Mouse (Mus musculus): Measurements from ENCODE around the gene Klf3. TPM values are rescaled to one million over a fixed set of nuclear protein-coding genes. Genes with fewer than 3 reads are reported as not detected.

The Klf3 gene
- polyA plus RNA-seq, 1 experiment from 2014 or later, result 66.9 TPM

GRCm38 (mm10) chr5:64834213-64834612, 31.0 kb downstream of the Klf3 start:
- Histone ChIP-seq H3K27me3 (replicated peaks; ENCODE audit: control insufficient read depth, insufficient read depth, low read length) (no peaks in the 10 kb centered on the region), H3K9me3 (ENCODE audit: control insufficient read depth, low read length) (0 out of 2 replicates have a peak, but pooled peaks cover 2% of the 10 kb centered on the region), H3K27ac (ENCODE audit: low read depth, low read length) (no peak overlapping the region; the same call in none of the 2 replicates), H3K4me1 (replicated peaks; ENCODE audit: control insufficient read depth, insufficient read depth, low read length) (no peaks in the 10 kb centered on the region), H3K4me2 (no peak overlapping the region), H3K4me3 (ENCODE audit: low read depth, low read length) (no peak overlapping the region), H3K9ac (ENCODE audit: low read depth, low read length) (no peak overlapping the region), H3K36me3 (ENCODE audit: control insufficient read depth, insufficient read depth, low read length) (peaks cover 21% of the 10 kb centered on the region)
- no peak for ATAC-seq (replicated peaks; ENCODE audit: low FRiP score)
- WGBS, result 73% methylated on average over 1 of the region's 1 CpGs
- DNase-seq (ENCODE audit: low spot score), result no peak

DNA sequence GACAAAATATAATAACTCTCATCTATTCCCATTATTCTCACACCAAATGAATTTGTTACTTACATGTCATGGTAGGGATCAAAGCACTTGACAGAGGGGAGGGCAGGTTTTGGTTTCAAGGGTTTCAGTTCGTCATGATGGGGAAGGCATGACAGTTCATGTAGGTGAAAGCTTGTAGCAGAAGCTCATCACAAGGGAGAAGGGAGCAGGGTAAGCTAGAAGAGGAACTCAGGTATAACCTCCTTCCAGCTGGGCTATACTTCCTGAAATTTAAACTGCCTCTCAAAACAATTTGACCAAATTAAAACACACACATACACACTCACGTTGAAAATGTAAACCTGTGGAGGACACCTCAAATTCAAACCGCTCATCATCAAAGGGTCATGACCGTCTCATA, 32.1 kb downstream of the Klf3 start:
- 75% methylated on average over 4 of the region's 4 CpGs for WGBS
- Histone ChIP-seq H3K4me2 (no peak overlapping the region), H3K36me3 (ENCODE audit: control insufficient read depth, insufficient read depth, low read length) (peaks cover 12% of the 10 kb centered on the region), H3K4me1 (replicated peaks; ENCODE audit: control insufficient read depth, insufficient read depth, low read length) (no peaks in the 10 kb centered on the region), H3K9me3 (ENCODE audit: control insufficient read depth, low read length) (0 out of 2 replicates have a peak, but pooled peaks cover 2% of the 10 kb centered on the region), H3K9ac (ENCODE audit: low read depth, low read length) (no peak overlapping the region), H3K27ac (ENCODE audit: low read depth, low read length) (no peak overlapping the region), H3K27me3 (replicated peaks; ENCODE audit: control insufficient read depth, insufficient read depth, low read length) (no peaks in the 10 kb centered on the region), H3K4me3 (ENCODE audit: low read depth, low read length) (no peak overlapping the region)
- DNase-seq (ENCODE audit: low spot score), result no peak
- ATAC-seq (replicated peaks; ENCODE audit: low FRiP score), result no peak

DNA sequence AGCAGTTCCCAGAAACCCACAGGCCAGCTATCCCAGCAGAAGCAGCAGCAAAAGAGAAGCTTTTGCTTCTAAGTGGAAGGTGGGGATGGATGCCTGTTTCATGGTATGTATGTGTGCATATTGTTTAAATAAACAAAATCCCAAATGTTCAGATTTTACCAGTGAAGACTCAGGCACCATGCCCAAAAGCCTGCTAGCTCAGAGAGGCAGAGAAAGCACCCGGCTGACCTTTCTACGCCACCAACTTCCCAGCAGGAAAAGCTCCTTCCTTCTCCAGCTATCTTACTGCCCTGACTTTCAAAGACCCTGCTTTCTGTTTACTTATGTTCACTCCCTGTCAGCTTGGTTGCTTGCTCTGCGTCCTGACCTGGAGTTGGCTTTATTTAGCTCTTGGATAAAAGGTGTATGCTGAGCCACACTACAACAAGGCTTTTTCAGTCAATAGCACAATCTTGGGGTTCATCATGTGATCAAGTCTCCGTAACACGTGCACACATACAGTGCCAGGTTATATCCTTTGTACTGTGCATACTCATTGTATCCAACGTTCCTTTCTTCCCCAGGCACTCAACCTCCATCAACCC, 35.9 kb downstream of the Klf3 start:
- H3K36me3 ChIP-seq (ENCODE audit: control insufficient read depth, insufficient read depth, low read length), result no peaks in the 10 kb centered on the region
- H3K4me1 ChIP-seq (replicated peaks; ENCODE audit: control insufficient read depth, insufficient read depth, low read length), result no peaks in the 10 kb centered on the region
- H3K9me3 ChIP-seq (ENCODE audit: control insufficient read depth, low read length), result 0 out of 2 replicates have a peak, but pooled peaks cover 2% of the 10 kb centered on the region
- no peak for DNase-seq (ENCODE audit: low spot score)
- ATAC-seq (replicated peaks; ENCODE audit: low FRiP score), result no peak
- H3K27ac ChIP-seq (ENCODE audit: low read depth, low read length), result no peak overlapping the region
- H3K9ac ChIP-seq (ENCODE audit: low read depth, low read length), result no peak overlapping the region
- no peak overlapping the region for H3K4me3 ChIP-seq (ENCODE audit: low read depth, low read length)
- WGBS, result 63% methylated on average over 6 of the region's 6 CpGs
- no peaks in the 10 kb centered on the region for H3K27me3 ChIP-seq (replicated peaks; ENCODE audit: control insufficient read depth, insufficient read depth, low read length)
- H3K4me2 ChIP-seq, result no peak overlapping the region

GRCm38 (mm10) chr5:64840087-64840486, 36.9 kb downstream of the Klf3 start:
- 51% methylated on average over 1 of the region's 1 CpGs for WGBS
- H3K4me3 ChIP-seq (ENCODE audit: low read depth, low read length), result no peak overlapping the region
- no peak overlapping the region for H3K27ac ChIP-seq (ENCODE audit: low read depth, low read length)

GRCm38 (mm10) chr5:64844622-64845021, 41.4 kb downstream of the Klf3 start:
- Histone ChIP-seq H3K9ac (ENCODE audit: low read depth, low read length) (no peak overlapping the region), H3K27ac (ENCODE audit: low read depth, low read length) (no peak overlapping the region), H3K4me1 (replicated peaks; ENCODE audit: control insufficient read depth, insufficient read depth, low read length) (no peaks in the 10 kb centered on the region), H3K27me3 (replicated peaks; ENCODE audit: control insufficient read depth, insufficient read depth, low read length) (no peaks in the 10 kb centered on the region), H3K9me3 (ENCODE audit: control insufficient read depth, low read length) (no peaks in the 10 kb centered on the region), H3K4me3 (ENCODE audit: low read depth, low read length) (no peak overlapping the region), H3K36me3 (ENCODE audit: control insufficient read depth, insufficient read depth, low read length) (no peaks in the 10 kb centered on the region), H3K4me2 (no peak overlapping the region)
- 78% methylated on average over 3 of the region's 3 CpGs for WGBS
- ATAC-seq (replicated peaks; ENCODE audit: low FRiP score) (no peak), DNase-seq (ENCODE audit: low spot score) (no peak)

More at GRCm38 (mm10) chr5:64840087-64840486, 36.9 kb downstream of the Klf3 start:
- H3K9ac ChIP-seq (ENCODE audit: low read depth, low read length), result no peak overlapping the region
- no peaks in the 10 kb centered on the region for H3K36me3 ChIP-seq (ENCODE audit: control insufficient read depth, insufficient read depth, low read length)
- H3K4me1 ChIP-seq (replicated peaks; ENCODE audit: control insufficient read depth, insufficient read depth, low read length), result no peaks in the 10 kb centered on the region
- no peak overlapping the region for H3K4me2 ChIP-seq
- DNase-seq (ENCODE audit: low spot score), result no peak
- no peak for ATAC-seq (replicated peaks; ENCODE audit: low FRiP score)
- 0 out of 2 replicates have a peak, but pooled peaks cover 2% of the 10 kb centered on the region for H3K9me3 ChIP-seq (ENCODE audit: control insufficient read depth, low read length)
- no peaks in the 10 kb centered on the region for H3K27me3 ChIP-seq (replicated peaks; ENCODE audit: control insufficient read depth, insufficient read depth, low read length)

GRCm38 (mm10) chr5:64847305-64847704, 44.1 kb downstream of the Klf3 start:
- no peak overlapping the region for H3K4me2 ChIP-seq
- DNase-seq (ENCODE audit: low spot score) (no peak), ATAC-seq (replicated peaks; ENCODE audit: low FRiP score) (no peak)
- no peaks in the 10 kb centered on the region for H3K4me1 ChIP-seq (replicated peaks; ENCODE audit: control insufficient read depth, insufficient read depth, low read length)
- H3K27me3 ChIP-seq (replicated peaks; ENCODE audit: control insufficient read depth, insufficient read depth, low read length), result no peaks in the 10 kb centered on the region
- H3K4me3 ChIP-seq (ENCODE audit: low read depth, low read length), result no peak overlapping the region
- H3K27ac ChIP-seq (ENCODE audit: low read depth, low read length), result no peak overlapping the region
- no peak overlapping the region for H3K9ac ChIP-seq (ENCODE audit: low read depth, low read length)
- H3K36me3 ChIP-seq (ENCODE audit: control insufficient read depth, insufficient read depth, low read length), result no peaks in the 10 kb centered on the region
- WGBS, result 27% methylated on average over 2 of the region's 2 CpGs
- H3K9me3 ChIP-seq (ENCODE audit: control insufficient read depth, low read length), result no peaks in the 10 kb centered on the region

DNA sequence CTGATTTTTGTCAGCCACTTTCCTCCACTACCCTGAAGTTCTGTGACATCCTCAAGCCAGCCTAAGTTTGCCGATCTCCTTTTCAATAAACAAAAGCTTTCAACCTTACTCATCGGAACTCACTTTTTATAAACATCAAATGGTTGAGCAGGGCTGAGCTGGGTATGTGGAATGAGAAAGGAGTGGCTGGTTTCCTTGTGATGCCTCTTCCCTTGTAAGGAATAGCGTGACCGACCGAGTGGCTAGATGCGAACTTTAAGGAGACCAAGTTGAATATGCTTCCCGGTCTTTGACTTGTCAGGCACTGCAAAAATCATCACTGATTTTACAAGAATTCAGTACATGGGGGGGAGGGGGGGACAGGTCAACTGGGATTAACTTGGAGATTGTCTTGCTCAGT, 46.7 kb downstream of the Klf3 start:
- DNase-seq (ENCODE audit: low spot score) (no peak), ATAC-seq (replicated peaks; ENCODE audit: low FRiP score) (no peak)
- Histone ChIP-seq H3K4me1 (replicated peaks; ENCODE audit: control insufficient read depth, insufficient read depth, low read length) (no peaks in the 10 kb centered on the region), H3K9me3 (ENCODE audit: control insufficient read depth, low read length) (no peaks in the 10 kb centered on the region; the same call in 1 of the 2 replicates), H3K4me3 (ENCODE audit: low read depth, low read length) (no peak overlapping the region), H3K27ac (ENCODE audit: low read depth, low read length) (no peak overlapping the region), H3K27me3 (replicated peaks; ENCODE audit: control insufficient read depth, insufficient read depth, low read length) (no peaks in the 10 kb centered on the region), H3K9ac (ENCODE audit: low read depth, low read length) (no peak overlapping the region), H3K36me3 (ENCODE audit: control insufficient read depth, insufficient read depth, low read length) (no peaks in the 10 kb centered on the region), H3K4me2 (no peak overlapping the region)
- 77% methylated on average over 7 of the region's 7 CpGs for WGBS

DNA sequence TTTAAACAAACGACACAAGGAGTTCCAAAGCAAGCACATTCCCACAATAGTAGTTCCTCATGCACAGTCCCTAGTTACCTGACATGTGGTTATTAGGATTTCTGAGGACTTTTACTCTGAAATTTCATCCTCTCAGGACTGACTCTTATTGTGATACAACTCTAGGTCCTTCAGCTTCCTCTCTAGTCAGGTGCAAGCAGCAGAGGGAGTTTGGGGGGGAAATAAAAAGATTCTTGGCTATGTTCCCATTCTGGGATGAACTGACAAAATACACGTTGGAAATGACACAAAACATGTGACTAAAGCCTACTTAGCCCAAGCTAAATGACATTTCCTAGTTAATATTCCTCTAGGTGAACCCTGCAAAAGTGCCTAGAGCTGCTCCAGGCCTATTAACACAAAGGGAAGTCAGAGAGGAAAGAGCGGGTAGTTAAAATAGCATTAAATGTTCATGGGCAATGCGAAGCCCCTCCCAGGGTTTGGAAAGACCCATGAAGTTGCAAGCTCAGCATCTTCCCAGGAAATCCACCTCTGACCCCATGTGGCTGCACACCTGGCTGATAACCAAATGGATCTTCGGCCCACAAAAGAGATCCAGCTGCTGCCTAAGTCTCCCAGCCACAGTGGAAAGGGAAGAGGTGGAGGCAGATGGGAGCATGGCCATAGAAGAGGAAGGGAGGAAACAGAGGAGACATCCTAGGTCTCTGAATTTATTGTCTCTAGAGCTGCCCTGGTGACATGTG, 49.6 kb downstream of the Klf3 start:
- no peak for DNase-seq (ENCODE audit: low spot score)
- ATAC-seq (replicated peaks; ENCODE audit: low FRiP score), result no peak
- H3K9ac ChIP-seq (ENCODE audit: low read depth, low read length), result no peak overlapping the region
- H3K9me3 ChIP-seq (ENCODE audit: control insufficient read depth, low read length), result no peaks in the 10 kb centered on the region; the same call in 1 of the 2 replicates
- no peaks in the 10 kb centered on the region for H3K4me1 ChIP-seq (replicated peaks; ENCODE audit: control insufficient read depth, insufficient read depth, low read length)
- no peak overlapping the region for H3K4me3 ChIP-seq (ENCODE audit: low read depth, low read length)
- 53% methylated on average over 5 of the region's 5 CpGs for WGBS
- no peaks in the 10 kb centered on the region for H3K27me3 ChIP-seq (replicated peaks; ENCODE audit: control insufficient read depth, insufficient read depth, low read length)
- no peak overlapping the region for H3K4me2 ChIP-seq
- H3K27ac ChIP-seq (ENCODE audit: low read depth, low read length), result no peak overlapping the region; the same call in 1 of the 2 replicates
- no peaks in the 10 kb centered on the region for H3K36me3 ChIP-seq (ENCODE audit: control insufficient read depth, insufficient read depth, low read length)

DNA sequence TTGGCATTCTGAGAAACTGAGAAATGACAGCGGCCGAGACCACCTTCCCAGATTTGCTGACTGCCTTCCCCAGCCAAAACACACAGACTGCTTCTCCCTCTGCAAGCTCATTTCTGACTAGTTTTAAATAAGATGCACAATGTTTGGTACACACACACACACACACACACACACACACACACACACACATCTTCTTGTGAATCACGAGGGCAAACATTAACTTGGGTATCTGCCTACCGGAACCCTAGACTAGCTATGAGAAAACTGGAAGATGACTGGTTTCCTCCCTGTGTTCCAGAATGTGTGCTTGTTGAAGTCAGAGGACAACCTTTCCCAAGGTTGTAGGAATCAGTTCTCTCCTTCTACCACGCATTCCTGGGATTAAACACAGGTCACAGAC, 50.2 kb downstream of the Klf3 start:
- Histone ChIP-seq H3K36me3 (ENCODE audit: control insufficient read depth, insufficient read depth, low read length) (no peaks in the 10 kb centered on the region), H3K9ac (ENCODE audit: low read depth, low read length) (no peak overlapping the region), H3K4me3 (ENCODE audit: low read depth, low read length) (no peak overlapping the region), H3K4me2 (no peak overlapping the region), H3K27ac (ENCODE audit: low read depth, low read length) (no peak overlapping the region), H3K27me3 (replicated peaks; ENCODE audit: control insufficient read depth, insufficient read depth, low read length) (no peaks in the 10 kb centered on the region), H3K4me1 (replicated peaks; ENCODE audit: control insufficient read depth, insufficient read depth, low read length) (no peaks in the 10 kb centered on the region), H3K9me3 (ENCODE audit: control insufficient read depth, low read length) (no peaks in the 10 kb centered on the region; the same call in 1 of the 2 replicates)
- ATAC-seq (replicated peaks; ENCODE audit: low FRiP score) (no peak), DNase-seq (ENCODE audit: low spot score) (no peak)
- 88% methylated on average over 5 of the region's 5 CpGs for WGBS
